8 mouse cellular contexts compared by ENCODE assay signal in the genomic region with DNA sequence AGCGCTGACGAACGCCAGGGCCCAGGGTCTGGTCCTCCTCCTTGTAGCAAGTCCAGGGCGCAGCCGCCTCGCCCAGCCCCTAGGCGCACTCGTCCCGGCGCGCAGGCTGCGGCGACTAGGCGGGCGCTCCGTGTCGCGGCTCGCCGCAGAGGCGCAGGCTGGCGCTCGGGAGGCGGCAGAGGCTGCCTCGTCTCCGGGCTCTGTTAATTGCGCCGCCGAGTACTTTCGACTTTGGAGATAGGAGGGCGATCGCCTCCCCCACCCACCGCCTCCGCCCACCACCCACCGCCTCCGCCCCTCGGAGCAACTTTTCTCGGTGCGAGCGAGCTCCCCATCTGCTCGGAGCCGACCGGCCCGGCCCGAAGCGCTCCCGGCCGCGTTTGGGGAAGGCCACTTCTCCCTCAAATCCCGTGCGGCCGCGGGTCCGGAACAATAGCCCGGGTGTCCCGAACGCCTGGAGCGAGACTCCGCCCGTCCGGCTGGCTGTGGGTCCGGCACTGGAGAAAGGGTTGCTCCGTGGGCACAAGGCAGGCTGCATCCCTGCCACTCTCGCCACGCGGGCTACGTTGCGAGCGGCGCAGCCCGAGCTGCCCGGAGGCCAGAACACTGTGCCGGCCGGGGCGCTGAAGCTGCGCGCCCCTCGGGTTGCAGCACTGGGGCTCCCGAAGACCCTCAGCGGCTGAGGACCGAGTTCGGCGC. TPM values are rescaled to one million over a fixed set of nuclear protein-coding genes. Genes with fewer than 3 reads are reported as not detected.
DNase-seq lines count a peak whose midpoint lies in the region; ATAC-seq and TF ChIP-seq lines count a peak whose summit lies in the region.

No protein-coding gene starts in this region.

- under 1% methylated on average over 82 of the region's 83 CpGs for WGBS in hindbrain, embryonic 15.5 days
- WGBS in midbrain, embryonic 16.5 days, result under 1% methylated on average over 78 of the region's 83 CpGs

- DNase-seq in ovary, postnatal 36 days (ENCODE audit: low spot score), result peak; percentile 59
- DNase-seq in ovary, adult 18-20 months (ENCODE audit: low spot score), result no peak
- DNase-seq in cerebellum, adult 11-12 months, result peak; percentile 29
- DNase-seq in gastrocnemius, adult 2 months, result peak; percentile 72
- peak; percentile 44 for DNase-seq in liver
- DNase-seq in urinary bladder, postnatal 14 days (ENCODE audit: low spot score), result peak; percentile 47

- H3K4me2 ChIP-seq in hindbrain, embryonic 15.5 days, result peak overlapping the region; percentile 100
- H3K4me2 ChIP-seq in midbrain, embryonic 16.5 days (ENCODE audit: low read length), result peak overlapping the region; percentile 100

- peak overlapping the region; percentile 82 for H3K27ac ChIP-seq in gastrocnemius, adult 2 months
- H3K27ac ChIP-seq in hindbrain, embryonic 15.5 days (replicated peaks), result peak overlapping the region; percentile 73
- peak overlapping the region; percentile 39; the same call in 1 of the 2 replicates for H3K27ac ChIP-seq in midbrain, embryonic 16.5 days (ENCODE audit: low read length)

- TF ChIP-seq CTCF in gastrocnemius, adult 2 months (IDR thresholded peaks at IDR 0.05), result no peak

- no peaks in the 10 kb centered on the region for H3K9me3 ChIP-seq in hindbrain, embryonic 15.5 days
- H3K9me3 ChIP-seq in midbrain, embryonic 16.5 days (replicated peaks; ENCODE audit: control insufficient read depth, low read length, poor library complexity, severe bottlenecking), result no peaks in the 10 kb centered on the region

- H3K27me3 ChIP-seq in hindbrain, embryonic 15.5 days, result peaks cover 56% of the 10 kb centered on the region
- H3K27me3 ChIP-seq in midbrain, embryonic 16.5 days (ENCODE audit: control insufficient read depth, insufficient read depth, low read depth, low read length), result peaks cover 39% of the 10 kb centered on the region

- peak; percentile 67 for ATAC-seq in hindbrain, embryonic 15.5 days (ENCODE audit: low FRiP score, low read depth)
- ATAC-seq in midbrain, embryonic 16.5 days, result peak; percentile 73

- H3K36me3 ChIP-seq in hindbrain, embryonic 15.5 days, result no peaks in the 10 kb centered on the region
- H3K36me3 ChIP-seq in midbrain, embryonic 16.5 days (ENCODE audit: control insufficient read depth, insufficient read depth, low read length), result no peaks in the 10 kb centered on the region

- H3K4me3 ChIP-seq in gastrocnemius, adult 2 months, result peak overlapping the region; percentile 94
- peak overlapping the region; percentile 74 for H3K4me3 ChIP-seq in hindbrain, embryonic 15.5 days
- peak overlapping the region; percentile 57 for H3K4me3 ChIP-seq in midbrain, embryonic 16.5 days (ENCODE audit: low read depth, low read length)

- peaks cover 55% of the 10 kb centered on the region for H3K4me1 ChIP-seq in hindbrain, embryonic 15.5 days (replicated peaks)
- peaks cover 36% of the 10 kb centered on the region for H3K4me1 ChIP-seq in midbrain, embryonic 16.5 days (ENCODE audit: control insufficient read depth, insufficient read depth, low read length)

- H3K9ac ChIP-seq in hindbrain, embryonic 15.5 days, result peak overlapping the region; percentile 39
- peak overlapping the region; percentile 65 for H3K9ac ChIP-seq in midbrain, embryonic 16.5 days (ENCODE audit: low read depth, low read length)

- intact Hi-C loops in gastrocnemius, adult 2 months (cut with DNase I), result no loop called here

RNA-seq across cellular contexts. Expression of a gene that starts 6.0 kb away (rescaled TPM):
- total RNA-seq in gastrocnemius, adult 2 months (2021), result under 1 TPM; 0.22 to 0.28 TPM
- 0.83 and 1.8 TPM in 2 replicates for polyA plus RNA-seq in hindbrain, embryonic 15.5 days (2015; fragmentation: Nextera tagmentation; extraction: Ambion mirVana)
- 0.92 and 1.6 TPM in 2 replicates for polyA plus RNA-seq in midbrain, embryonic 16.5 days (2015; fragmentation: Nextera tagmentation; extraction: Ambion mirVana)
